Comparison of ENCODE assay signal across 8 mouse cellular contexts in genomic region chr4:150872139-150872651, GRCm38 (mm10). TPM values are rescaled to one million over a fixed set of nuclear protein-coding genes. Genes with fewer than 3 reads are reported as not detected.
DNase-seq lines count a peak whose midpoint lies in the region; ATAC-seq lines count a peak whose summit lies in the region.

No protein-coding gene starts in this region.

- H3K4me1 ChIP-seq in neural tube, embryonic 11.5 days (ENCODE audit: control insufficient read depth, insufficient read depth, low read length) = peaks cover 14% of the 10 kb centered on the region
- H3K4me1 ChIP-seq in heart, embryonic 13.5 days = peaks cover 41% of the 10 kb centered on the region

- H3K4me2 ChIP-seq in neural tube, embryonic 11.5 days (ENCODE audit: low read depth) = no peak overlapping the region
- no peak overlapping the region; the same call in none of the 2 replicates for H3K4me2 ChIP-seq in heart, embryonic 13.5 days

- H3K9ac ChIP-seq in neural tube, embryonic 11.5 days (ENCODE audit: low read length) = peak overlapping the region; percentile 14; the same call in 1 of the 2 replicates
- H3K9ac ChIP-seq in heart, embryonic 13.5 days = peak overlapping the region; percentile 44

- peak overlapping the region; percentile 49 for H3K27ac ChIP-seq in neural tube, embryonic 11.5 days (ENCODE audit: low read depth, low read length)
- H3K27ac ChIP-seq in heart, embryonic 13.5 days (replicated peaks) = peak overlapping the region; percentile 73

- H3K4me3 ChIP-seq in neural tube, embryonic 11.5 days (ENCODE audit: low read depth, low read length) = no peak overlapping the region
- H3K4me3 ChIP-seq in heart, embryonic 13.5 days = no peak overlapping the region

- ATAC-seq in neural tube, embryonic 11.5 days (ENCODE audit: insufficient read depth, low FRiP score, low TSS enrichment) = no peak
- no peak for ATAC-seq in heart, embryonic 13.5 days (ENCODE audit: extremely low read depth, insufficient number of reproducible peaks, low FRiP score, low TSS enrichment)
- no peak for ATAC-seq in granulocyte monocyte progenitor cell, adult 5-6 weeks (replicated peaks; ENCODE audit: poor library complexity, severe bottlenecking)

- DNase-seq in cerebellum, adult 9-11 months = peak; percentile 22
- no peak for DNase-seq in cerebellum, adult 11 months
- no peak for DNase-seq in neural tube, embryonic 11.5 days (ENCODE audit: low spot score)
- no peak for DNase-seq in neural tube, embryonic 10.5 days (ENCODE audit: extremely low spot score, low spot score)
- peak; percentile 68 to 70 for DNase-seq in kidney, postnatal 36 days
- DNase-seq in lung, postnatal 14 days = peak; percentile 50

- no peaks in the 10 kb centered on the region for H3K9me3 ChIP-seq in neural tube, embryonic 11.5 days (ENCODE audit: control insufficient read depth, low read length)
- no peaks in the 10 kb centered on the region for H3K9me3 ChIP-seq in heart, embryonic 13.5 days

- H3K27me3 ChIP-seq in neural tube, embryonic 11.5 days (ENCODE audit: control insufficient read depth, insufficient read depth, low read length) = no peaks in the 10 kb centered on the region
- H3K27me3 ChIP-seq in heart, embryonic 13.5 days (replicated peaks) = no peaks in the 10 kb centered on the region

- no peaks in the 10 kb centered on the region for H3K36me3 ChIP-seq in neural tube, embryonic 11.5 days (ENCODE audit: control insufficient read depth, insufficient read depth, low read length)
- H3K36me3 ChIP-seq in heart, embryonic 13.5 days = peaks cover 12% of the 10 kb centered on the region

- WGBS in neural tube, embryonic 11.5 days = 43% methylated on average over 9 of the region's 9 CpGs
- 37% methylated on average over 9 of the region's 9 CpGs for WGBS in heart, embryonic 13.5 days

RNA-seq across cellular contexts. Expression of gene Errfi1, which starts 18.5 kb away (rescaled TPM):
- 62.4 and 63.7 TPM in 2 replicates for polyA plus RNA-seq in neural tube, embryonic 11.5 days (2014; fragmentation: Nextera tagmentation; extraction: Ambion mirVana)
- polyA plus RNA-seq in heart, embryonic 13.5 days (2015; fragmentation: Nextera tagmentation; extraction: Ambion mirVana) = 10.1 and 11.3 TPM in 2 replicates
- total RNA-seq in granulocyte monocyte progenitor cell, adult 5-6 weeks (2014; fragmentation: Nextera tagmentation) = 0.84 TPM in 1 of 2 replicates, not detected in the other
- total RNA-seq in granulocyte monocyte progenitor cell, adult 5-6 weeks (2017) = 0.52 and 1.2 TPM in 2 replicates

RNA-seq across cellular contexts. Expression of gene Park7, which starts 42.0 kb away (rescaled TPM):
- 417 and 424 TPM in 2 replicates for polyA plus RNA-seq in neural tube, embryonic 11.5 days (2014; fragmentation: Nextera tagmentation; extraction: Ambion mirVana)
- polyA plus RNA-seq in heart, embryonic 13.5 days (2015; fragmentation: Nextera tagmentation; extraction: Ambion mirVana) = 298 and 333 TPM in 2 replicates
- 284 and 328 TPM in 2 replicates for total RNA-seq in granulocyte monocyte progenitor cell, adult 5-6 weeks (2014; fragmentation: Nextera tagmentation)
- total RNA-seq in granulocyte monocyte progenitor cell, adult 5-6 weeks (2017) = 431 and 435 TPM in 2 replicates

RNA-seq across cellular contexts. Expression of gene Tnfrsf9, which starts 42.2 kb away (rescaled TPM):
- 0.20 and 0.39 TPM in 2 replicates for polyA plus RNA-seq in neural tube, embryonic 11.5 days (2014; fragmentation: Nextera tagmentation; extraction: Ambion mirVana)
- polyA plus RNA-seq in heart, embryonic 13.5 days (2015; fragmentation: Nextera tagmentation; extraction: Ambion mirVana) = 0.57 and 0.82 TPM in 2 replicates
- not detected in 2 replicates for total RNA-seq in granulocyte monocyte progenitor cell, adult 5-6 weeks (2014; fragmentation: Nextera tagmentation)
- total RNA-seq in granulocyte monocyte progenitor cell, adult 5-6 weeks (2017) = not detected in 2 replicates

Comparison
In these comparisons a context has a peak if more than half of its experiments do, and no peak if none do; other contexts are left out.
1. DNase-seq: peak in cerebellum, adult 9-11 months (single experiment), kidney, postnatal 36 days (2 of 2) and lung, postnatal 14 days (single experiment); none in cerebellum, adult 11 months (single experiment), neural tube, embryonic 11.5 days (single experiment) and neural tube, embryonic 10.5 days (single experiment).